In genomic region chr13:38096207-38096606, GRCm38 (mm10) we compare ENCODE assay signal across 21 mouse cellular contexts.
"Had no signal": no experiment of that assay in that cellular context is flagged by ENCODE, and none has a peak within 500 bp of the region (broad histone marks: within the 10 kb centered on the region; RNA-seq: fewer than 3 reads in every experiment).

No protein-coding gene starts in this region.

- H3K4me2 ChIP-seq: intestine, embryonic 15.5 days; limb, embryonic 12.5 days; liver, embryonic 12.5 days; liver, embryonic 15.5 days; lung, embryonic 15.5 days; midbrain, embryonic 11.5 days had no signal

- DNase-seq: kidney, adult 11 months; kidney, adult 8-10 months; kidney, postnatal 25 days; layer of hippocampus, adult 9-11 months; liver; lung, adult 18-20 months; lung, postnatal 10 days; lung, postnatal 36 days; midbrain, embryonic 14.5 days; thymus, adult 2 months; thymus, postnatal 14 days; thymus, postnatal 4 days had no signal

- H3K4me3 ChIP-seq: intestine, embryonic 15.5 days; layer of hippocampus, adult 2 months; left cerebral cortex, adult 2 months; limb, embryonic 12.5 days; liver, embryonic 12.5 days; liver, embryonic 15.5 days; lung, embryonic 15.5 days had no signal

- H3K9me3 ChIP-seq: intestine, embryonic 15.5 days; limb, embryonic 12.5 days; liver, embryonic 12.5 days; liver, embryonic 15.5 days; lung, embryonic 15.5 days had no signal

- ATAC-seq: intestine, embryonic 15.5 days; liver, embryonic 12.5 days had no signal

- H3K27me3 ChIP-seq: intestine, embryonic 15.5 days; limb, embryonic 12.5 days; liver, embryonic 12.5 days; liver, embryonic 15.5 days; lung, embryonic 15.5 days had no signal

- H3K36me3 ChIP-seq: intestine, embryonic 15.5 days; limb, embryonic 12.5 days; liver, embryonic 12.5 days; liver, embryonic 15.5 days; lung, embryonic 15.5 days had no signal

- H3K27ac ChIP-seq: intestine, embryonic 15.5 days; kidney, postnatal 0 days; layer of hippocampus, adult 2 months; left cerebral cortex, adult 2 months; limb, embryonic 12.5 days; liver, embryonic 12.5 days; liver, embryonic 15.5 days; lung, embryonic 15.5 days had no signal

- H3K4me1 ChIP-seq: intestine, embryonic 15.5 days; liver, embryonic 12.5 days; liver, embryonic 15.5 days had no signal

- H3K9ac ChIP-seq: intestine, embryonic 15.5 days; limb, embryonic 12.5 days; liver, embryonic 12.5 days; liver, embryonic 15.5 days; lung, embryonic 15.5 days had no signal
